Comparison of ENCODE assay signal across 14 mouse cellular contexts in the genomic region with DNA sequence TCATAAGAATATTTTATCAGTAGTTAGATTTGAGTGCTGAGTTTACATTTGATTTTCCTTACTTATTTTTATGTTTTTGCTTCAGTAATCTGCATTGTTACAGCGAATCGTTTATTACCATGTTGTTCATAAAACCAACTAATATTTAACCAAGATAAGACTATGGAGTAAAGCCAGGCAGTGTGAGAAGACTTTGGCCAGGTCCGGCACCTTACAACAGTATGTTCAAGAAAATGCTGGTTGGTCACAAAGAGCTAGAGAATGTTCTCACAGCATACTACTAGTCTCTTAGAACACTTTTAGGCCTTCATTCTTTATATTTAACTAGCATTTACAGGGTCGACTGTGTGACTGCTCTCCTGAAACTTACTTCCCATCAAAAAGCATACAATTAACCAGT.
"Had no signal": no experiment of that assay in that cellular context is flagged by ENCODE, and none has a peak within 500 bp of the region (broad histone marks: within the 10 kb centered on the region; RNA-seq: fewer than 3 reads in every experiment).

No protein-coding gene starts in this region.

- H3K4me1 ChIP-seq: limb, embryonic 12.5 days; limb, embryonic 15.5 days; liver, embryonic 12.5 days; liver, embryonic 15.5 days had no signal

- H3K27ac ChIP-seq: hindbrain, postnatal 0 days; limb, embryonic 12.5 days; limb, embryonic 15.5 days; liver, embryonic 12.5 days; liver, embryonic 15.5 days had no signal

- H3K36me3 ChIP-seq: limb, embryonic 12.5 days; limb, embryonic 15.5 days; liver, embryonic 15.5 days had no signal

- H3K9ac ChIP-seq: limb, embryonic 12.5 days; limb, embryonic 15.5 days; liver, embryonic 12.5 days; liver, embryonic 15.5 days had no signal

- H3K9me3 ChIP-seq: limb, embryonic 12.5 days; limb, embryonic 15.5 days; liver, embryonic 12.5 days; liver, embryonic 15.5 days had no signal

- ATAC-seq: hindbrain, postnatal 0 days; inflammation-experienced regulatory T-cells, adult 6 months; liver, embryonic 12.5 days had no signal

- H3K4me2 ChIP-seq: limb, embryonic 12.5 days; limb, embryonic 15.5 days; liver, embryonic 12.5 days; liver, embryonic 15.5 days; midbrain, embryonic 11.5 days had no signal

- H3K27me3 ChIP-seq: limb, embryonic 12.5 days; limb, embryonic 15.5 days; liver, embryonic 12.5 days; liver, embryonic 15.5 days had no signal

- H3K4me3 ChIP-seq: limb, embryonic 12.5 days; limb, embryonic 15.5 days; liver, embryonic 12.5 days; liver, embryonic 15.5 days had no signal

- DNase-seq: kidney, postnatal 10 days; left cerebral cortex, postnatal 4 days; lung, adult 2 months; lung, postnatal 14 days; lung, postnatal 4 days; midbrain, embryonic 14.5 days; thymus, postnatal 25 days had no signal
